Mouse (Mus musculus) layer of hippocampus, postnatal 14 days (tissue): ENCODE data around the gene Cd33. TPM values are rescaled to one million over a fixed set of nuclear protein-coding genes. Genes with fewer than 3 reads are reported as not detected.

Source experiments
- DNase-seq, 2 experiments: peaks; one replicate each; pipeline ENCODE4 v3.0.0; 2021 to 2022; ENCODE audit warnings: low spot score in 2 of 2, mixed read lengths in 1 of 2
- total RNA-seq, 2 experiments: library from RNA; stranded (reverse); gene quantifications; 2 replicates each; pipeline ENCODE4 v1.2.3; 2021

The Cd33 gene
- total RNA-seq, 2 experiments from 2014 or later = 6.5 to 6.8 TPM

DNA sequence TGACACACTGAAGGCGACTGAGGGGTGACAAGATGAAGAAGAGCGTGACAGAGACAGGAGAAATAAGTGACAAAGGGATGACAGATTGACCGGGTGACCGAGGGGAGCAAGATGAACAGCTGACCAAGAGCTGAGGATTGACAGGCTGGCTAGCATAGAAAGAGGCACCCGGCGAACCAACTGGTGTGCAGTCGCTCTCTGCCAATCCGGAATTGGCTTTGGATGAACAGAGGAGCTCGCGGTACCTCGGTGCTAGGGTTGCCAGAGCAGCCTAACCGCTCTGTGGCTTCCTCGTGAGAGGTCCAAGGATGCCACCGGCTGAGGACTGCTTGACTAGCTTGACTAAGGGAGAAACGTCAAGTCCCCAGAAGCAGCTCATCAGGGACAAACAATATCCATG is 25.9 kb downstream of the Cd33 start:
- peak; percentile 26 to 41 for DNase-seq

- no peak for DNase-seq
Measured at GRCm38 (mm10) chr7:43515076-43515475, 29.2 kb downstream of the Cd33 start.

GRCm38 (mm10) chr7:43512519-43512918 is 31.7 kb downstream of the Cd33 start:
- no peak for DNase-seq

DNA sequence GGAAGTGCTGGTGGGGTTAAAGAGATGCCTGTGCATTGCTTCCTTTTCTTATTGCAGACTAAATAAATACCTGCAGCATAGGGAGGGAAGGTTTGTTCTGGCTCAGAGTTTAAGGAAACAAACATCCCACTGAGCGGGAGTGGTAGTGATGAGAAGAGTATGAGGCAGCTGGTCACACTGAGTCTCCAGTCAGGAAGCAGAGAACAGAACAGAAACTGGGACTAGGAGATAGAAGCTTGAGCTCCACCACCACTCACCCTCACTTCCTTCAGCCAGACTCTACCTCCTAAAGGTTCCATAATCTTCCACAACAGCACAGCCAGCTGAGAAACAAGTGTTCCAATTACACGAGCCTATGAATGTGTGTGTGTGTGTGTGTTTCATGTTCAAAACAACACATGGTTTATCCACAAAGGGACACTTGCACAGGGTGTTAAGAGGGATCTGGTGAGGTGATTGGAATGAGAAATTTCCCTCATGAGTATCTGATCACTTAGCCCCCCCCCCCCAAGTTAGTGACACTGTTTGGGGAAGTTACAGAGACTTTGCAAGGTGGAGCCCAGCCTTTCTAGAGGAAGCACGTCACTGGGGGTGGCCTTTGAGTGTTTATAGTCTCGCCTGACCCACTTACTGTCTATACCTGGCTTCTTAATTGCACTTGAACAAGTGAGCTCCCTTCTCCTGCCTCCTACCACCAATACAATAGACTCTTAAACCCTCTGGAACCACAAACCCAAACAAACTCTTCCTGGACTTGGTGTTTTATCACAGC is 32.3 kb downstream of the Cd33 start:
- DNase-seq = no peak

GRCm38 (mm10) chr7:43495343-43496021 is 48.7 kb downstream of the Cd33 start:
- DNase-seq = peak; percentile 36 to 59

DNA sequence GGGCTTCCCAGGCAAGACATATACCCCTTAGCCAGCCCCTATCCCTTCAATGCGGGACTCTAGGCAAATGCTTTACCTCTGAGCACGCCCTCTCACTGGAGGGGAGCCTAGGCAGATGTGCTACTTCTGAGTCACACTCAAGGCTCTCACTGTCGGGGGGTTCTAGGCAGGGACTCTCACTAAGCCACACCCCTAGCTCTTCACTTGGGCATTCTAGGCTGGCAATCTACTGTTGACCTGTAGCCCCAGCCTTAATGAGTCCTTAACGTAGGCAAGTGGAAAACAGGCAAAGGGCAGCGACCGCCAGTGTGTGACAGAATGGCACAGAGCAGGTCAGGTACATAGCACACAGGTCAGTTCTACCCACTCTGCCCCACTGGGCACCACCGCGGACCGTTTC is 53.4 kb downstream of the Cd33 start:
- no peak for DNase-seq

- peak; percentile 75 to 76 for DNase-seq
Measured at GRCm38 (mm10) chr7:43490182-43490584, 54.0 kb downstream of the Cd33 start.

GRCm38 (mm10) chr7:43489631-43490125 is 54.5 kb downstream of the Cd33 start, which contains the start of gene Iglon5:
Gene Iglon5, minus strand, starts transcription at chr7:43490075.
- peak in 1 of 2 experiments; percentile 39 for DNase-seq

DNA sequence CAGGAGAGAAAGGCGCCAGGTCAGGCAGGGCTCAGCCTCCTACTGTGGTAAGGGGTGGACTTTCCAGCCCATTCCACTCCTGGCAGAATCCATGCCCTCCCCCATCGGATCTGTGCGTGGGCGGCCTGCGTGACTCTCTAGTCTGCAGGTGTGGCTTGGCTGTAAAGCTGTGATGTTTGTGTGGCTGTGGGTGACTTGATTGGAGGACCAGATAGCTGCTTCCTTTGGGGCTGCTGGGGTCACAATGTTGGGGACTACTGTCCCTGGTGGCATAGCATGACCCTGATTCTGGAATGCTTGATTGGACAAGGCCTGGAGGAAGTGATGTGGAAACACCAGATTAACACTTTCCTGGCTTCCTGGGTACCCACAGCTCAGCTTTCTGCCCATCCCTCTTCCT is 55.6 kb downstream of the Cd33 start:
- DNase-seq = no peak

DNA sequence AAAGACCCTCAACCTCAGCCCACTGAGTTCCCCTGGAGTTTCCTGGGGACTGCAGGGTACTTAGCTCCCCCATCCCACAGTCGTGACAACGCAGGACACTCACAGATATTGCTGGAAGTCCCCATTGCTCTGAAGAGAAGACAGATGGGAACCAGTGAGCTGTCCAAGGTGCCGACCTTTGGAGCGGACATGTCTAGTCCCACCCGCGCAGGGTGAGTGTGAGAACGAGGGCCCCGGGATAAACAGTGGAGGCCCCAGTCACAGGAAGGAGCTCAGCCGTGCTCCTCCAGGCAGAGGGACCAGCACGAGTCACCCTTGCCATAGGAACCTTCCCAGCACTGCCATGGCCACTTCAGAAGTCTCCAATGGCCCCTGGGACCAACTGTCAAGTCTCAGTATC is 61.0 kb downstream of the Cd33 start:
- no peak for DNase-seq

- DNase-seq = no peak
Measured at GRCm38 (mm10) chr7:43482090-43482716, 62.0 kb downstream of the Cd33 start.

DNA sequence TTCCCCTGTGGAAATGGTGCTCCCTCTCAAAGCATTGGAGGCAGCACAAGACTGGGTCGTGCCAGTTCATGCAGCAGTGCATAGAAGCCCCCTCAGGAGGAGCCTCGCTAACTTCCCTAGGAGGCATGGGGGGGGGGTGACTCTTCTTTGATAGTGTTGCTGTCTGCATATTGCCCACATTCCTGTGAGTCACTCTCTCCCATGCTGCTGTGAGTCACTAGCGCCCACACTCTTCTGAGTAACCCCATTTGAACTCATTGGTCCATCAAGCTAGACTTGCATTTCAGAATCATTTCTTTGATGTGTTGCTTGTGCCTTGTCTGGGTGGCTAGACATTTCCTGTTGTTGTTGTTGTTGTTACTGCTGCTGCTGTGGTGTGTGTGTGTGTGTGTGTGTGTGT is 63.0 kb downstream of the Cd33 start:
- no peak for DNase-seq

DNA sequence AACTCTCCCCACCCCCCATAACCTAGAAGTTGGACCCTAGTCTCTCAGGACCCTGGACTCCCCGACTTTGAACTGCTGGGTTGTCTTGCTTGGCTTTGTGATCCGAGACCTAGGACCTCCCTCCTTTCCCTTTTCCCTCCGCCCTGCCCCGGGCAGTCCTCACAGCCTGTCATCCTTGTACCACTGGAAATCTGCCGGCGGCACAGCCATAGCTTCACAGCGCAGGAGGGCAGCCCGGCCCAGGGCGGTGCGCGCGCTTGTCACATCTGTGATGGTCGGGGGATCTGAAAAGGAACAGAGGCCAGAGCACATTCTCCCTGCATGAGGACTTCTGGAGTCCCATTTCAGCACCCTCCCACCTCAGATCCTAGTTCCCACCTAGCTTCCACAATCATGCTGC is 67.9 kb downstream of the Cd33 start:
- no peak for DNase-seq

DNA sequence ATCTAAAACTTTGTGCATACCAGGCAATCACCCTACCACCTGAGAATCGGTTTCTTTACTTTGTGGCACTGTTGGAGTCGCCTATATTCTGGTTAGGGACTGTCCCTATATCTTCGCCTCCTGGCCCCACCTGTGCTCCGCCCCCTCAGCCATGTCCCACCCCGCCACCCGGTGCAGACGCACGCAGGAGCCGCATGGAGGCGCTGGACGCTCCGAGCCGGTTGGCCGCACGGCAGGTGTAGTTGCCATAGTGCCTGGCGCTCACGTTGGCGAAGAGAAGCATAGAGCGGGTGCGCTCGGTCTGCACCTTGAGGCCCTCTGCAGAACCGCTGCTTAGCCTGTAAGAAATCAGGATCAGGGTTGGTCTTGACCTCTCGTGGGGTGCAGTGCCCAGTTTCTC is 68.5 kb downstream of the Cd33 start:
- DNase-seq = no peak

Other genes starting within 250 kb of the Cd33 start
- gene Zfp715, start 231.1 kb downstream of the Cd33 start, total RNA-seq = 10 to 100 TPM; 20.0 to 22.0 TPM
- gene Siglecf, start 193.1 kb downstream of the Cd33 start, total RNA-seq = under 1 TPM; 0.69 to 0.92 TPM
- gene Siglecg, start 136.2 kb downstream of the Cd33 start, total RNA-seq = under 1 TPM in 1 of 2 experiments, not detected in 1; 0.35 TPM
- gene Lim2, start 116.8 kb downstream of the Cd33 start, total RNA-seq = not detected
- not detected for gene Nkg7, start 107.4 kb downstream of the Cd33 start, total RNA-seq
- gene Cldnd2, start 103.6 kb downstream of the Cd33 start, total RNA-seq = not detected
- 10 to 100 TPM; 65.6 to 75.0 TPM for gene Etfb, start 100.3 kb downstream of the Cd33 start, total RNA-seq
- gene Gm45233, start 100.3 kb downstream of the Cd33 start, total RNA-seq = 1 to 10 TPM in 1 of 2 experiments, under 1 TPM in 1; 0.93 to 1.1 TPM
- 1 to 10 TPM; 2.6 to 3.5 TPM for gene Vsig10l, start 81.3 kb downstream of the Cd33 start, total RNA-seq
- 10 to 100 TPM; 43.2 to 45.0 TPM for gene Iglon5, start 54.4 kb downstream of the Cd33 start, total RNA-seq
- gene 4931406B18Rik, start 38.5 kb downstream of the Cd33 start, total RNA-seq = not detected
- gene Zfp658, start 17.8 kb upstream of the Cd33 start, total RNA-seq = 1 to 10 TPM; 5.9 to 6.5 TPM
- gene Zfp719, start 35.2 kb upstream of the Cd33 start, total RNA-seq = 10 to 100 TPM; 20.5 to 25.1 TPM
- gene Zfp819, start 62.7 kb upstream of the Cd33 start, total RNA-seq = under 1 TPM in 1 of 2 experiments, not detected in 1; 0.39 TPM
- under 1 TPM; 0.19 to 0.28 TPM for gene Ceacam18, start 90.3 kb upstream of the Cd33 start, total RNA-seq
- 1 to 10 TPM in 1 of 2 experiments, under 1 TPM in 1; 0.74 to 1.7 TPM for gene Siglece, start 115.7 kb upstream of the Cd33 start, total RNA-seq
- 10 to 100 TPM in 1 of 2 experiments, 1 to 10 TPM in 1; 9.9 to 12.6 TPM for gene Ctu1, start 127.6 kb upstream of the Cd33 start, total RNA-seq
- gene Klk14, start 146.0 kb upstream of the Cd33 start, total RNA-seq = not detected
- not detected for gene Klk13, start 168.1 kb upstream of the Cd33 start, total RNA-seq
- gene Klk12, start 224.5 kb upstream of the Cd33 start, total RNA-seq = not detected
- gene Klk11, start 230.2 kb upstream of the Cd33 start, total RNA-seq = not detected
- under 1 TPM; 0.55 to 0.93 TPM for gene Klk10, start 236.6 kb upstream of the Cd33 start, total RNA-seq
- gene Klk9, start 247.5 kb upstream of the Cd33 start, total RNA-seq = under 1 TPM in 1 of 2 experiments, not detected in 1; 0.43 TPM